Mouse (Mus musculus) cerebellum, adult (tissue): ENCODE measurements around the gene P2rx3.

Experiments
- ATAC-seq: cut with Nextera tagmentation; 2 replicates; pipeline ENCODE4 v1.9.2; 2017; ENCODE audit warnings: mild to moderate bottlenecking, moderate library complexity, mixed read lengths; ENCODE audit not compliant: insufficient number of reproducible peaks, low FRiP score, low TSS enrichment

Gene P2rx3

DNA sequence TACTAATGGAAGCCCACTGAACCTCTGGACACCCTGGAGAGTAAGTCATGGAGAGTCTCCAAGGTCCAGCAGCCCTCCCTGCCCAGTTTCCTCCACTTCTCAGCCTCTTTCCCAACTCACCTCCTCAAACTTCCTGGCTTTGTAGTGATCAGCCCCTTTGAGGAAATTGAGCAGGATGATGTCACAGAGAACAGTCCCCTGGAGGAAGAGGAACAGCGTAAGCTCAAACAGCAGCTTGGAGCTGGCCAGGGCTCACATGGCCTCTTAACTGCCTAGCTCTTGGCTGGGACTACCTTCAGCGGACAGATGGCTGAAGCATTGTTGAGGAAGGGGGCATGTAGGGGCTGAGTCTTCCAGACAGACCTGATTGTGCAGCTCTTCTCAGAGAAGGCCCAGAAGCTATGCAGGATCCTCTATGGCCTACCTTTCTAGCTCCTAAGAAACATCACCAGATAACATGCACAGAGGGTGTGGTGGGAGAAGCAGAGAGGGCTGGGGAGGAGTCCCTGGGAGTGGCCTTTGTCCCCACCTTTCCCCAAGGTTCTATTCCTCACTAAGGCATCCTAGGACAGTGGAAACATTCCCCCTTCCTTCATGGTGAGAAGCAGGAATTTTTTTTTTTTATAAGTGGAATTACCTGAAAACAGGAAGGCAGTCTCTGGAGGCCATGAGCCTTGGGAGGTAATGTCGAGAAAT, 37.6 kb downstream of the P2rx3 start:
- ATAC-seq: no peak

DNA sequence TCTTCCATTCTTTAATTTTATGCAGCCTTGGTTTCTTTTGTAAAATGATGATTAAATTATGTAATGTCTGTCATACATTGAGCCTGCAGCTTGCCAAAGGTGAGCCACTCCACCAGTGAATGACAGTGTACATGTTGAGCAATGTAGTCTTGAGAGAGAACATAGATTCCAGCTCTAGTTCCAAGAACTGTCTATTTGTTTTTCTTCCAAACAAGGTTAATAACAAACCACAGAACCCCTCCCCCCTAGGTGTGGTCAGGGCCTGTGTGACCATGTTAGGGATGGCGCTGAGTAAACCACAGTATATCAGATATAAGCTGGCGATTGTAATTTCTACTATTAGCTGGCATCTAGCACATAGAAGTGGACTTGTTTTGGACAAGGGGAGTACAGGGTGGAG, 40.9 kb downstream of the P2rx3 start:
- no peak for ATAC-seq

DNA sequence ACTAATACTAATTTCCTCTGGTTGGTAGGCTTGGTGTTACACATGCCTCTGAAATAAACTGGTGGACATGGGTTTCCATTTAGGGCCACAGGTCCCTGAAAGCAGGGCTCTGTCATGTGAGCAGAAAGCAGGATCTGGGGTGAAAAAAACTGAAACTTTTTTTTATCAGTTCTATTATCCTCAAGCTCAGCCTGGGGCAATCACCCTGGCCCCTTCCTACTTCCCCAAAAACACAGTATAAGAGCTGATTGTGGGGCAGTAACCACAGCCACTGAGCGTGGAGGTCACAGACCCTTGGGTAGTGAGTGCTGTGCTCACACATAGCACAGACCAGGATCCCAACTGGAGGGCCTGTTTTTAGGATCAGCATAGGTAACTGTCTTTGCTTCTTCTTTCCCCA, 49.3 kb downstream of the P2rx3 start, which contains the start of gene Prg3:
Gene Prg3 (plus strand): TSS at position 286 of the 400 bp plus-strand sequence.
- ATAC-seq: no peak

DNA sequence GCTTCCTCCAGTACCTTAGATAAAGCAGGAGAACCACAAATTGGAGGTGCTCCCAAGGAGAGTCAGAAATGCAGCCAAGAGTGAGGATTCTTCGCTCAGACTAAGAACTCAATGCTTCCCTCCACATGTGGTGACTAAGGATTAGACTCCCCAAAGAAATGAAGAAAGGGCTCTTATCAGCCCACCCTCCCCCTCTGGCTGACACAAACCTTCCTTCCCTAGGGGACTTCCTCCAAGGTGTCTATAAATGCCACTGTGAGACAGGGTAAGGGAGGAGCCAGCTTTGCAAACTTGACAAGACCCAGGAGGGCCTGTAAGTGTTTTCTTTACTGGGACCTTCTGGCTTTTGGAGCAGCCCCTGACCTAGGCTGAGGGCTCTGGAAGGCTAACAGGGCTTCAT, 57.1 kb downstream of the P2rx3 start, which contains the start of gene Prg2:
Gene Prg2 (plus strand): TSS at position 274 of the 400 bp plus-strand sequence.
- no peak for ATAC-seq

DNA sequence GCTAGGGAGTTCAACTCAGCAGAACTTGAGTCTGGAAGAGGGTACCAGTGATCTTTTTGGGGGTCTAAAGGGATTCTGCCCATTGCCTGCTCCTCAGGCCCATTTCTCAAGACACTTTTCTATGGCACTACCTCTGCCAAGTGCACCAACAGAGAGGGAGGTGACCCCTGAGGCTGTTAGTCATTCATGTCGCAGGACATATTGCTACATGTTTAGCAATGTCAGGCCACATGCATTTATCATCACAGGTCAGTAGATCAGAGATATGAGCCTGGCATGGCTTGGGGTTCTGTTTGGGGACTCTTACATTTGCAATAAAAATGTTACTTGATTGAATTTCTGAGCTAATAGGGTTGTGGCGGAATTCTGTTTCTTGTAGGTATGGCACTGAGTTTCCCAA, 61.7 kb downstream of the P2rx3 start:
- ATAC-seq: no peak

DNA sequence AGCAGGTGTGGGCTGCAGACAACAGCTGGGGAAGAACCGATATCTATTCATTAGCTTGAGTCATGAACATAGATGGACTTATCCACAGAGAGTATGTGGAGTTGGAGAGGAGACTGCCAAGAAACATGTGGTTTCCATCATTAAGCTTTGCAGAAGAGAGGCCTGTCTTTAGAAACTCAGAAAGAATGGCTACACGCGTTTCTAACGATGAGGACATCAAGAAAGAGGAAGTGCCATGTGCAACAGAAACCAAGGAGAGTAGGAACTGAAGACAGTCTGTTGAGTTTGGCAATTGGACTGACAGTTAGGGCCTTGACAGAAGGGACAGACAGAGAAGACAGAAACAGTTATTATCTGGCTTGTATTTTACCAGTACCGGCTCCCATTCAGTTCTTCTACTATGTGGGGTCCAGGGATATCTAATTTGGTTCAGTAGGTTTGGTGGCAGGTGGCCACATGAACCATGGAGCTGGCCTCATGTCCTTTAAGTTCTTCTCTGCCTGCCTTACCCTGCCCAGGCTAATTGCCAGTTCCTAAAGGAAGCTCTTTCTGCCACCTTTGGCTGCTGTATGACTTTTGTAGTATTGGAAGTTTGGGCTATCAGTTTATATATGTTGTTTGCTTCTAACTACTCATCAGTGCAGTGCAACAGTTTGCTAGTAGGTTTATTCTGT, 69.8 kb downstream of the P2rx3 start:
- ATAC-seq: no peak

DNA sequence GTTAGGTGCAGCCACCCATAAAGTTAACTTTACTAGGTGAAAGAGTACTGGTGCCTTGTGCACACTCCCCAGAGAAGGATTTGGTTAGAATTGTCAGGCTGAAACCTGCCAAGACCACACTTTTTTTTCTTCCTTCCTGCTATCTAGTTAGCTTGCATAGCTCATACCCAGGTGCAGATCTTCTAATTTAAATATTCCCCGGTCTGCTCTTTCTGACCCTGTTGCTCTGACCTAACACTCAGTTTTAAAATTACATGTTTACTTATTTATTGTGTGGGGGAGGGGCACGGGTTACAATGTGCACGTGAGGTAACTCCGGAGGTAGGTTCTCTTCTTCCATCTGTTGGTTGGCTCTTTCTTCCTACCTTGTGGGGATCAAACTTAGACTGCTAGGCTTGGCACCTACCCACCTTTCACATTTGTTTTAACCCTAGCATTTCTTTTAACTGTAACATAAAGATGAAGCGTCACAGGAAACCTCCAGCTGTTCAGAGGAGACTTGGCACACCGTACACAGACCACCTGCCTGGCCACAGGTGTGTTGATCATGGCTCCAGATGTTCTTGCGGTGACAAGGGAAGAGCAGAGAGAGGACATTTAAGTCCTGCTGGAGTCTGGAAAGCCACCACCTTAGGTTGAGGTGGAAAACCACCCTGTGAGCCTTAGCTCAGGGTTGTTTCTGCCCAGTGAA, 73.0 kb downstream of the P2rx3 start:
- ATAC-seq: no peak

DNA sequence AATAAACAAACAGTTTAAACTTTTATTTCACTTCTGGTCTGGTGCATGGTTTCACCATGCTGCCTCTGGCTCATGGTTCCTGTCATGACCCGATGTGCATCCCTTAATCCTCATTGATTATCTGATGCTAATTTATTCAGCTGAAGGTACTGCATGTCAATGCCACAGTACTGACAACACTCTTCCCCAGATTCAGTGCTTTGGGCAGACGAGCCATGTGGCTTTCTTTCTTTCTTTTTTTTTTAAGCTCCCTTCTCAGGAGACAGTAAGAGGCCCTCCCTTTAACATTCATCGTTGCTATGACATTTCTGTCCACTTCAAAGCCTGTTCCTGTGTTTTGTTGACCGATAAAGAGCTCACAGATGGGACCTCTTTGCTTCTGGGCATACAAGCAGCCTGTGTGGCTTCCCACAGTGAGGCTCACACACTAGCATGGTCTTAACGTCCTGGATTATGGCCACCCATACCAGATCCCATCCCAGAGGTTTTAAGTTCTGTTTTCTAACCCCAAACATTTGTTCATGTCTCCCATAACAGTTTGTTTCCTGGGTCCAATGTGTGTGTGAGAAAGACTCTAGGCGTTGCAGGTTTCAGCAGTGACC, 74.3 kb downstream of the P2rx3 start:
- ATAC-seq: no peak

DNA sequence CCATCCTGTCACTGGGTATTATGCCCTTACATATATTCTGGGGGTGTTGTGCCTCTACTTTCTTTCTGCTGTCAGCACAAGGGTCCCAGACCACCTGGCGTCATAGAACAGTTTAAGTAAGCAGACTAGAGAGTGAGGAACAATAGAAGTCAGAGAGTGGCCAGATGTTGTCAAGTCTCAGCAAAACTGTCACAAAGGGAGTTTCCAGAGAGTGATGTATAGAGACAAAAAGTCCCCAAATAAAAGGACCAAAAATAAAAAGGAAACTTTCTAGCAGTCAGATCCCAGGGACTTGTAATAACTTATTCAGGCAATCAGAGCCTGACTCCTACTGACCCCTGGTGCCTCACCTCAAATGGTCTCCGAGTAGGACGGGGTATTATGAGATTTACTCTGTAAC, 75.4 kb downstream of the P2rx3 start:
- ATAC-seq: no peak

DNA sequence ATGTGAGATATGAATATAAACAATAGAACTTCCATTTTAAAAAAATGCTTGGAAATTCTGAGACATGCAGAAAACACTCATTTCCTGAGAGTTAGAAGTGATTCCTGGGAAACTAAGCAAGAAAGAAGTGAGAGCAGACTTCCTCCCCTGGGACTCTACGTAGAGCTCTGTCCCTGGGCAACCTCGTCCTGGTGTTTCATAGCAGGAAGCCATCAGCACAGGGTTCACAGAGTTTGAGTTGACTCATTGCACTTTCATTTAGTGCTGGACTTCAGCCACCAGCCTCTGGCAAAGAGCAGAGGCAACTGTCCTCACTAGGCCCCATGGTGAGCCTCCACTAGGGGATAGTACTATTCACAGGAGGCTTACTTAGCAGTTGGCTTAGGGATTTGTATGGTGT, 76.0 kb downstream of the P2rx3 start:
- ATAC-seq: no peak

DNA sequence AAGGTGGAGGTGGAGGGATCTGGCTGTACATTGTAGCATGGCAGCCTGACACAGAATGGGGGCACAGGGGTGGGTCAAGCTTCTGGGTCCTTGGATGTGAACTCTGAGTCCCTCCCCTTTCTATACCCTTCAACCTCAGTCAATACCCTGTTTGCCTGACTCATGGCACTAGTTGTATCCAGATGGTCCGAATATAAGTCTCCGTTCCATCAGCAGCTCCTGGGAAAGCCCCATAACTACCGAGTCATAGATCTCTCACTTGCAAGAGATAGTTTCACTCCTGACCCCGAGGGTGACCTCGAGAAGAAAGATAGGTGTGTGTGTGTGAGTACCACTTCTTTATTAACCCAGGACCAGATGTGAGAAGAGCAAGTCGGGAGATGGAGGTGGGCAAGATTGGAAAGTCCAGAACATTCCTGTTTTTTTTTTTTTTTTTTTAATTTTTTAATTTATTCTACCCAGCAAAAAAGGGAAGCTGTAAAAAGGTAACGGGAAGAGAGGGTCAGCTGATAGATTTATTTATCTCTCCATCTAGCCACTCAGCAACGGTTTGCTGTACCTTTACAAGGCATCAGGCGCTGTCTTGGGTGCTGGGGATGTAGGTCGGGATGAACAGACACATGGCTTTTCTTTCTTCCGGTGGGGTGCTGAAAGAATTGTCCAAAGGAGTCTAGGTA, 78.5 kb downstream of the P2rx3 start:
- no peak for ATAC-seq

DNA sequence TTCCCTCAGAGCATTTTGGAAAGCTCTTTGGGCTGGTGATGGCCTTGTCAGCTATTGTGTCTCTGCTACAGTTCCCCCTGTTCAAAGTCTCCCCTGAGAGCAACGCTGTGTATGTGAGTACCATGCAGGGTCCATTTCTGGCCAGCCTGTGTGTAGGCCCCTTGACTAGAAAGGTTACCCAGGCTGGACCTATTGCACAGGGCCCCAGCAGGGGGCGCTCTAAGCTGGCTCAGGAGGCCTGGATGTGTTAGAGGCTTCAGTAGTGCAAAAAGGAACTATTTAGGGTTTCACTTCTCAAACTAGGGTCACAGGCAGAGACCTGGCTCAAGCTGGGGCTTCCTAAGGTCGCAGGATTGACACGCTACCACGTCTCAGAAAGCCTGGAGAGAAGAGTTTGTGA, 81.0 kb downstream of the P2rx3 start:
- ATAC-seq: 0 out of 2 replicates have a peak, but pooled peaks have one; percentile 40

DNA sequence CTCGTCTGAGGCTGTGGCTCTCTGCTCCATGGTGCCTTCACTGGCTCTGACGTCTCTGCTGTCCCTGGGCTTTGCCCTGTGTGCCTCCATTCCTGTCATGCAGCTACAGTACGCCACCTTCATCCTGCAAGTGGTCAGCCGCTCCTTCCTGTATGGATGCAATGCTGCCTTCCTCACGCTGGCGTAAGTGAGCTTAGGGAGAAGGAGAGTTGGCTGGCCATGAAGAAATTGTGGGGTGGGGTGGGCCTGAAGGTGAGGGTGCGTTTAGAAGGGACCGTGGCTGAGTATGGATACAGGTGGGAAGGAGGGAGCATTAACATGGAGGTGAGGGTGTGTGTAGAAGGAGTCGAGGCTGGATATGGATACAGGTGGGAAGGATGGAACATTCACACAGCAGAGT, 81.8 kb downstream of the P2rx3 start:
- no peak for ATAC-seq

DNA sequence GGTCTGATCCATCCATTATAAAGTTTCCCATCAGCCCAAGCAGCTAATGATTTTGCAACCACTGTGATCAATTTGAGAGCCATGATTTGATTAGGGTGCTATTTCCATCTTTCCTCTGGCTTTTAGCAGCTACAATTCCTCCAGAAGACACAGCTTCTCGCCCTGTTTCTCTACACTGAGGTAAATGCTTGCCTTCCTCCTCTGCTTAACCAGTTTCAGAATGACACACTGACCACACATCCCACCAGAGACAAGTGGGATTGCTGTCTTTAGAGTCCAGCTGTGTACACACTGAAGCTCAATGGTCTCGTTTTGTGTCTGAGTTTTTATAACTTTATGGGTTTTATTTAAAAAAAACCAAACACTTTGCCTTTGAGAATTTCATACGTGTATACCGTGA, 84.6 kb downstream of the P2rx3 start:
- no peak for ATAC-seq

DNA sequence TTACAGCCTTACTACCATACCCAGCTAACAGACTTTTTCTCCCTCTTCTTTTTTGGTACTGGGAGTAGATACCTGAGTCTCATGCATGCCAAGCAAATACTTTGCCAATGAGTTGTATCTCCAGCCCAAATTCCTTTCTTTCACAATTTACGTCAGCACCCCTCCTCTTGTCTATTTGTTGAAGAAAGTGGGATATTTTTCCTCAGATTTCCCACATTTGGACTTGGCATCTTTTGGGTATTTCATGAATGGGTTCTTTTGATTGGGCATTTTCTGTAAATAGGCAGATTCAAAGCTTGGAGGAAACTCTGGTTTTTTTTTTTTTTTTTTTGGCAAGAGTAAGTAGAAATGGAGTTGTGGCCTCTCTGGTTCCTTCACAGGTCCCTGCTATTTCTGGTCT, 85.0 kb downstream of the P2rx3 start:
- no peak for ATAC-seq

DNA sequence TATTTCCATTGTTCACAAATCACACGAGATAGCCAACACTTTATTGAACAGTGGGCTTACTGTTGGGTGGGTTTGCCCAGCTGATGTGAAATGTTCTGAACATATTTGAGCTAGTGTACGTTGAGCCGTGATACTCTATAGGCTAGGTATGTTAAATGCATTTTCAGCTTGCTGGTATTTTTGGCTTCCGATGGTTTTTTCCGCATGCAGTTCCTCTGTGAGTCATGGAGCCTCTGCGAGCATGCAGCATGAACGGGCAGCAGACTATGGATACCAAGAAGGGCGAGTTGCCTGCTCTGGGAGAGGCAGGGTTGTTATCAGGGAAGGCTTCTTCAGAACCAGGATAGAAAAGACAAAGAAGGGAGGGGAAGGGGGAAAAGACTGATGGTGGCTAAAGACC, 86.2 kb downstream of the P2rx3 start:
- ATAC-seq: no peak

DNA sequence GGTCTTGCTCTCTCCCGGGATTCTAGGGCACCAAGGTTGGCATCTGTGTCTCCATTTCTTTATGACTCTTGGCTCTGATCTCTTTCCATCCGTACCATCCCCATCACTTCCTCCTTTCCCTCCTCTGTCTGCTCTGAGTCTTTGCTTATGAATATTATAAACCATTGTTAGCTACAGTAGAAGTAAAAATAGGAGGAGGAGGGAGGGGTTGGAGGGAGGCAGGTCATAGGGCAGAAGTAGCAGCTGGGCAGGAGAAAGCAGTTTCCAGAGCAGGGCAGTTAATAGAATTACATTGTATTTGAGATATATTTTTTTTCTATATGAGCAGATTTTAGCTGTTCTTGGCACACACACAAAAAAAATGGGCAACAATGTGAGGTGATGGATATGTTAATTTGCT, 88.5 kb downstream of the P2rx3 start:
- no peak for ATAC-seq
